Mouse (Mus musculus) left cerebral cortex, postnatal 4 days (tissue): Measurements from ENCODE around the gene Ubash3a. TPM values are rescaled to one million over a fixed set of nuclear protein-coding genes. Genes with fewer than 3 reads are reported as not detected.

ENCODE experiments used
- total RNA-seq, 2 experiments: library from RNA; stranded (reverse); gene quantifications; 2 replicates each; pipeline ENCODE4 v1.2.3; 2021

Ubash3a gene
- total RNA-seq, 2 experiments from 2014 or later: not detected

Other genes with a start within 250 kb of the Ubash3a start
- 10 to 100 TPM; 18.5 to 20.0 TPM for gene Abcg1, start 150.2 kb upstream of the Ubash3a start, total RNA-seq
- gene Tff3, start 78.2 kb upstream of the Ubash3a start, total RNA-seq: not detected
- gene Tff2, start 63.6 kb upstream of the Ubash3a start, total RNA-seq: not detected
- gene Tff1, start 42.6 kb upstream of the Ubash3a start, total RNA-seq: not detected
- gene Tmprss3, start 8.9 kb upstream of the Ubash3a start, total RNA-seq: not detected
- 10 to 100 TPM; 11.9 to 12.6 TPM for gene Rsph1, start 69.5 kb downstream of the Ubash3a start, total RNA-seq
- 10 to 100 TPM; 18.4 to 19.4 TPM for gene Slc37a1, start 78.9 kb downstream of the Ubash3a start, total RNA-seq
- gene Pde9a, start 178.3 kb downstream of the Ubash3a start, total RNA-seq: 10 to 100 TPM; 48.2 to 49.8 TPM